Mouse (Mus musculus): ENCODE measurements around the gene Slc4a1. TPM values are rescaled to one million over a fixed set of nuclear protein-coding genes. Genes with fewer than 3 reads are reported as not detected.

Slc4a1 gene
- total and polyA plus RNA-seq, 2 experiments from 2014 or later: 0.48 to 0.84 TPM

- DNase-seq (ENCODE audit: low spot score) (peak; percentile 67), ATAC-seq (no peak)
- H3K4me2 ChIP-seq (ENCODE audit: low read depth, low read length): peak overlapping the region; percentile 85
- TF ChIP-seq CTCF (IDR thresholded peaks at IDR 0.05; ENCODE audit: low read depth): no peak
- peak overlapping the region; percentile 100 for H3K9ac ChIP-seq (replicated peaks; ENCODE audit: low read length)
- peaks cover 8% of the 10 kb centered on the region for H3K36me3 ChIP-seq (ENCODE audit: insufficient read depth, low read length)
- H3K27me3 ChIP-seq (ENCODE audit: insufficient read depth, low read length): no peaks in the 10 kb centered on the region
- H3K27ac ChIP-seq: peak overlapping the region; percentile 99
- H3K9me3 ChIP-seq (ENCODE audit: low read length): no peaks in the 10 kb centered on the region
- WGBS: under 1% methylated on average over 78 of the region's 84 CpGs
- H3K4me3 ChIP-seq (ENCODE audit: low read length): peak overlapping the region; percentile 99
- H3K4me1 ChIP-seq (ENCODE audit: insufficient read depth, low read length): peaks cover 11% of the 10 kb centered on the region; the same call in 1 of the 2 replicates
These were observed 47.2 kb downstream of the Slc4a1 start for GRCm38 (mm10) chr11:102318576-102319409.

- no peak for DNase-seq (ENCODE audit: low spot score)
- H3K9me3 ChIP-seq (ENCODE audit: low read length): no peaks in the 10 kb centered on the region
- H3K4me3 ChIP-seq (ENCODE audit: low read length): peak overlapping the region; percentile 99
- peak; percentile 43 for ATAC-seq
- TF ChIP-seq CTCF (IDR thresholded peaks at IDR 0.05; ENCODE audit: low read depth): no peak
- peaks cover 11% of the 10 kb centered on the region; the same call in 1 of the 2 replicates for H3K4me1 ChIP-seq (ENCODE audit: insufficient read depth, low read length)
- peaks cover 15% of the 10 kb centered on the region for H3K36me3 ChIP-seq (ENCODE audit: insufficient read depth, low read length)
- WGBS: under 1% methylated on average over 56 of the region's 77 CpGs
- peak overlapping the region; percentile 100 for H3K9ac ChIP-seq (replicated peaks; ENCODE audit: low read length)
- H3K27me3 ChIP-seq (ENCODE audit: insufficient read depth, low read length): no peaks in the 10 kb centered on the region
- H3K4me2 ChIP-seq (ENCODE audit: low read depth, low read length): peak overlapping the region; percentile 85
- H3K27ac ChIP-seq: peak overlapping the region; percentile 99
These were observed 48.0 kb downstream of the Slc4a1 start for GRCm38 (mm10) chr11:102317901-102318575.

- peaks cover 11% of the 10 kb centered on the region; the same call in 1 of the 2 replicates for H3K4me1 ChIP-seq (ENCODE audit: insufficient read depth, low read length)
- peak; percentile 43 for ATAC-seq
- WGBS: 2% methylated on average over 40 of the region's 87 CpGs
- peaks cover 20% of the 10 kb centered on the region for H3K36me3 ChIP-seq (ENCODE audit: insufficient read depth, low read length)
- no peaks in the 10 kb centered on the region for H3K9me3 ChIP-seq (ENCODE audit: low read length)
- H3K4me2 ChIP-seq (ENCODE audit: low read depth, low read length): peak overlapping the region; percentile 85
- peak overlapping the region; percentile 99 for H3K27ac ChIP-seq
- H3K27me3 ChIP-seq (ENCODE audit: insufficient read depth, low read length): no peaks in the 10 kb centered on the region
- no peak for TF ChIP-seq CTCF (IDR thresholded peaks at IDR 0.05; ENCODE audit: low read depth)
- H3K9ac ChIP-seq (replicated peaks; ENCODE audit: low read length): peak overlapping the region; percentile 100
- H3K4me3 ChIP-seq (ENCODE audit: low read length): peak overlapping the region; percentile 99
- peak; percentile 80 for DNase-seq (ENCODE audit: low spot score)
These were observed 48.6 kb downstream of the Slc4a1 start for GRCm38 (mm10) chr11:102317298-102317900.

- peak; percentile 48 for ATAC-seq
- no peaks in the 10 kb centered on the region for H3K9me3 ChIP-seq (ENCODE audit: low read length)
- H3K27ac ChIP-seq: peak overlapping the region; percentile 99
- H3K9ac ChIP-seq (replicated peaks; ENCODE audit: low read length): peak overlapping the region; percentile 100
- peaks cover 20% of the 10 kb centered on the region for H3K36me3 ChIP-seq (ENCODE audit: insufficient read depth, low read length)
- H3K4me2 ChIP-seq (ENCODE audit: low read depth, low read length): peak overlapping the region; percentile 85
- TF ChIP-seq CTCF (IDR thresholded peaks at IDR 0.05; ENCODE audit: low read depth): peak; percentile 14; the same call in 1 of the 2 replicates
- peak overlapping the region; percentile 99 for H3K4me3 ChIP-seq (ENCODE audit: low read length)
- WGBS: under 1% methylated on average over 56 of the region's 80 CpGs
- peaks cover 11% of the 10 kb centered on the region; the same call in 1 of the 2 replicates for H3K4me1 ChIP-seq (ENCODE audit: insufficient read depth, low read length)
- peak; percentile 93 for DNase-seq (ENCODE audit: low spot score)
- H3K27me3 ChIP-seq (ENCODE audit: insufficient read depth, low read length): no peaks in the 10 kb centered on the region
These were observed 49.3 kb downstream of the Slc4a1 start for GRCm38 (mm10) chr11:102316572-102317297.

GRCm38 (mm10) chr11:102315690-102316571 lies 50.1 kb downstream of the Slc4a1 start:
- TF ChIP-seq CTCF (IDR thresholded peaks at IDR 0.05; ENCODE audit: low read depth): no peak; the same call in 1 of the 2 replicates
- no peaks in the 10 kb centered on the region for H3K9me3 ChIP-seq (ENCODE audit: low read length)
- peak overlapping the region; percentile 85 for H3K4me2 ChIP-seq (ENCODE audit: low read depth, low read length)
- H3K27ac ChIP-seq: peak overlapping the region; percentile 99
- DNase-seq (ENCODE audit: low spot score) (no peak), ATAC-seq (no peak)
- peak overlapping the region; percentile 99 for H3K4me3 ChIP-seq (ENCODE audit: low read length)
- 11% methylated on average over 14 of the region's 14 CpGs for WGBS
- peaks cover 9% of the 10 kb centered on the region; the same call in 1 of the 2 replicates for H3K4me1 ChIP-seq (ENCODE audit: insufficient read depth, low read length)
- peaks cover 20% of the 10 kb centered on the region for H3K36me3 ChIP-seq (ENCODE audit: insufficient read depth, low read length)
- H3K27me3 ChIP-seq (ENCODE audit: insufficient read depth, low read length): no peaks in the 10 kb centered on the region
- H3K9ac ChIP-seq (replicated peaks; ENCODE audit: low read length): peak overlapping the region; percentile 100; the same call in 1 of the 2 replicates

All from hindbrain, postnatal 0 days (tissue).